Mouse (Mus musculus) hindbrain, embryonic 12.5 days (tissue): ENCODE data around the gene Ubxn4. TPM values are rescaled to one million over a fixed set of nuclear protein-coding genes. Genes with fewer than 3 reads are reported as not detected.
"Not testable (repeated sequence)": the region's sequence is repeated elsewhere in the genome, so short reads cannot be mapped to it uniquely, and the experiment has no call there.

Experiments used
- ATAC-seq: fragments of 200-750 bp; cut with Nextera tagmentation; 2 replicates; pipeline ENCODE4 v1.8.0; 2017; ENCODE audit warnings: moderate TSS enrichment; ENCODE audit not compliant: low FRiP score
- H3K27ac ChIP-seq: fragments of 300-500 bp; sonication (generic); 2 replicates; pipeline ENCODE4 v1.5.1; 2016; ENCODE audit warnings: mild to moderate bottlenecking
- H3K27me3 ChIP-seq: fragments of 300-500 bp; sonication (generic); 2 replicates; pipeline ENCODE4 v1.6.1; 2016; ENCODE audit warnings: mild to moderate bottlenecking
- H3K36me3 ChIP-seq: fragments of 300-500 bp; sonication (generic); 2 replicates; pipeline ENCODE4 v1.6.1; 2016; ENCODE audit warnings: mild to moderate bottlenecking
- H3K4me1 ChIP-seq: fragments of 300-500 bp; sonication (generic); 2 replicates; pipeline ENCODE4 v1.6.1; 2016
- H3K4me2 ChIP-seq: fragments of 300-500 bp; sonication (generic); replicated peaks from 2 replicates; pipeline ENCODE4 v1.6.1; 2016; ENCODE audit warnings: mild to moderate bottlenecking
- H3K4me3 ChIP-seq: fragments of 300-500 bp; sonication (generic); 2 replicates; pipeline ENCODE4 v1.5.1; 2016; ENCODE audit warnings: mild to moderate bottlenecking
- H3K9ac ChIP-seq: fragments of 300-500 bp; sonication (generic); 2 replicates; pipeline ENCODE4 v1.6.1; 2016; ENCODE audit warnings: mild to moderate bottlenecking, moderate library complexity
- H3K9me3 ChIP-seq: fragments of 300-500 bp; sonication (generic); replicated peaks from 2 replicates; pipeline ENCODE4 v1.6.1; 2016; ENCODE audit warnings: mild to moderate bottlenecking
- WGBS: fragments of 180-500 bp; shearing (Covaris S2); methylation state at CpG from one replicate; pipeline ENCODE4 v1.1.7; 2016; 5-methylcytosine and 5-hydroxymethylcytosine counted together
- polyA plus RNA-seq: library from polyadenylated mRNA; unstranded; fragments of >200 nt; fragmentation: Nextera tagmentation; extraction: Ambion mirVana; gene quantifications from 2 replicates; pipeline ENCODE4 v1.2.1, GENCODE M21; 2016

Gene Ubxn4
- polyA plus RNA-seq, 1 experiment from 2014 or later: 79.5 TPM

GRCm38 (mm10) chr1:128281753-128282152 lies 38.0 kb downstream of the Ubxn4 start:
- ATAC-seq: no peak
- H3K27ac ChIP-seq: no peak overlapping the region
- WGBS: 94% methylated on average over 3 of the region's 3 CpGs
- H3K4me3 ChIP-seq: no peak overlapping the region
- H3K36me3 ChIP-seq: peaks cover 52% of the 10 kb centered on the region
- no peaks in the 10 kb centered on the region for H3K9me3 ChIP-seq
- H3K4me2 ChIP-seq: no peak overlapping the region
- H3K9ac ChIP-seq: no peak overlapping the region
- no peaks in the 10 kb centered on the region for H3K4me1 ChIP-seq
- H3K27me3 ChIP-seq: no peaks in the 10 kb centered on the region

DNA sequence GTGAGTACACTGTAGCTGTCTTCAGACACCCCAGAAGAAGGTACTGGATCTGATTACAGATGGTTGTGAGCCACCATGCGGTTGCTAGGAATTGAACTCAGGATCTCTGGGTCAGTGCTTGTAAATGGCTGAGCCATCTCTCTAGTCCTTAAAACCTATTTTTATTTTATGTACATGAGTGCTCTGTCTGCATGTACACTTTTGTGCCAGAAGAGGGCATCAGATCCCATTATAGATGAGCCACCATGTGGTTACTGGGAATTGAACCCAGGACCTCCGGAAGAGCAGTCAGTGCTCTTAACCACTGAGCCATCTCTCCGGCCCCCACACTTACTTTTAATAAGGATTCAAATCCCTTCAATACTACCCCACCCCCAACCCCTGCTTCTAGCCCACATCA lies 39.2 kb downstream of the Ubxn4 start:
- H3K9ac ChIP-seq: no peak overlapping the region
- no peaks in the 10 kb centered on the region for H3K4me1 ChIP-seq
- peaks cover 40% of the 10 kb centered on the region for H3K36me3 ChIP-seq
- 99% methylated on average over 3 of the region's 3 CpGs for WGBS
- no peak overlapping the region for H3K4me3 ChIP-seq
- H3K27ac ChIP-seq: no peak overlapping the region
- no peak for ATAC-seq
- H3K27me3 ChIP-seq: no peaks in the 10 kb centered on the region
- H3K4me2 ChIP-seq: no peak overlapping the region
- H3K9me3 ChIP-seq: no peaks in the 10 kb centered on the region

- no peak overlapping the region for H3K27ac ChIP-seq
- H3K4me3 ChIP-seq: no peak overlapping the region
- no peaks in the 10 kb centered on the region for H3K4me1 ChIP-seq
- H3K4me2 ChIP-seq: no peak overlapping the region
- no peaks in the 10 kb centered on the region for H3K9me3 ChIP-seq
- no peaks in the 10 kb centered on the region for H3K27me3 ChIP-seq
- ATAC-seq: no peak
- 86% methylated on average over 8 of the region's 8 CpGs for WGBS
- H3K9ac ChIP-seq: no peak overlapping the region
- peaks cover 28% of the 10 kb centered on the region for H3K36me3 ChIP-seq
Observed at GRCm38 (mm10) chr1:128284157-128284690, 40.5 kb downstream of the Ubxn4 start.

DNA sequence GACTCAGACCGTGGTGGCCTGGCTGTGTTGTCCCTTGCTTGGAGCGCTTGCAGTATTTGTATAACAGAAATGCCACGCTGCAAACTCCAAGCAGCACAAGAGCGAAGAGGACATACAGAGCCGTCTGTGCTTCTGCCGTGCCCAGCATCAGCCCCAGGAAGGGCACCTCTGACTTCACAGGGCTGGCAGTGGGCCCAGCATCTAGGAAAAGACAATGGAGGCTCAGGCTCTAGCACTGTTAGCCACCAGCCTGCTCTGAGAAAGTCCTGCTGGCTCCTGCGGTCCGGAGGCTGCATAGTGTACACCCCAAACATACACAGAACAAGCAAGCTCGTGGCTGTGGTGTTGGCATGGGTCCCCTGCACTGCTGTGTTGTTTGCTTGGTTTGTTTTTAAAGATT lies 41.4 kb downstream of the Ubxn4 start:
- Histone ChIP-seq H3K9me3 (no peaks in the 10 kb centered on the region), H3K27ac (no peak overlapping the region), H3K4me3 (no peak overlapping the region), H3K4me1 (no peaks in the 10 kb centered on the region), H3K27me3 (no peaks in the 10 kb centered on the region), H3K9ac (no peak overlapping the region), H3K4me2 (no peak overlapping the region), H3K36me3 (peaks cover 19% of the 10 kb centered on the region)
- WGBS: 88% methylated on average over 9 of the region's 9 CpGs
- ATAC-seq: no peak

DNA sequence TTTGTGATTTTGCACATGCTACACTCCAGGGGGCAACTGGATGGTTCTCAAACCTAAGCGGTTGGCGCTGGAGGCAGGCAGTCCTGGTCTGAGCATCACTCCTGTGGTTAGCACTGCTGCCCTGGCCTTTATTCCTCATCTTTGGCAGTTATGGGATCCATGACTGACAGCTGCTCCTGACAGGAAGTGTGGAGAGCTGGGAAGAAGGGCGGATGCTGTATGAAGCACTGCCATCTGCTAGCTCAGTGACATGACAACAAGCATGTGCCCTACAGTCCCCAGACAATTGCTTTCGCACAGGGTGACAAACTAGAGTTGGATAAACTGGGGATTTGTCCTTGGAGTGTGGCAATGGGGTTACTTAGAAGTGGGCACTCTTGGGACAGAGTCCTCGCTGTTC lies 46.5 kb downstream of the Ubxn4 start:
- Histone ChIP-seq H3K27me3 (no peaks in the 10 kb centered on the region), H3K9ac (no peak overlapping the region), H3K9me3 (no peaks in the 10 kb centered on the region), H3K27ac (no peak overlapping the region), H3K36me3 (no peaks in the 10 kb centered on the region), H3K4me1 (no peaks in the 10 kb centered on the region), H3K4me2 (no peak overlapping the region), H3K4me3 (no peak overlapping the region)
- 87% methylated on average over 5 of the region's 5 CpGs for WGBS
- ATAC-seq: no peak

- no peaks in the 10 kb centered on the region for H3K27me3 ChIP-seq
- no peak overlapping the region for H3K4me2 ChIP-seq
- ATAC-seq: no peak
- no peaks in the 10 kb centered on the region for H3K36me3 ChIP-seq
- no peak overlapping the region for H3K9ac ChIP-seq
- no peak overlapping the region for H3K27ac ChIP-seq
- no peaks in the 10 kb centered on the region for H3K9me3 ChIP-seq
- no peak overlapping the region for H3K4me3 ChIP-seq
- H3K4me1 ChIP-seq: no peaks in the 10 kb centered on the region
- 93% methylated on average over 12 of the region's 12 CpGs for WGBS
Observed at GRCm38 (mm10) chr1:128293524-128293923, 49.8 kb downstream of the Ubxn4 start.

DNA sequence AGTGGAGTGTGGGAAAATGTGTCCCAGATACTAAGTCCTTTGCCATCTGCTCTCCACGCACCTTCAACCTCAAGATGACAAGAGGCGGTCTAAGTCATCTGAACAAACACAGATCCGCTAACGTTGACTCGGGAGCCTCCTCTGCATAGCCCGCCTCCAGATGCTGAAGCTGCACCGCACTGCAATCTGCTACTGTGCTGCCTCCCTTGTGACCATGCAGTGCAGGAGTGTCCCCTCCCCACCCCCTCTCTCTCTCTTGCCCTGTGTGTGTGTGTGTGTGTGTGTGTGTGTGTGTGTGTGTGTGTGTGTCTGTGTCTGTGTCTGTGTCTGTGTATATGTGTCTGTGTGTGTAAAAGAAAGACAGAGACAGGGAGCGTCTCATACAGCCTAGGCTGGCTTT lies 51.5 kb downstream of the Ubxn4 start:
- H3K9me3 ChIP-seq: no peaks in the 10 kb centered on the region
- no peaks in the 10 kb centered on the region for H3K4me1 ChIP-seq
- H3K4me3 ChIP-seq: no peak overlapping the region
- H3K9ac ChIP-seq: no peak overlapping the region
- WGBS: 67% methylated on average over 8 of the region's 8 CpGs
- no peak for ATAC-seq
- H3K4me2 ChIP-seq: no peak overlapping the region
- no peaks in the 10 kb centered on the region for H3K27me3 ChIP-seq
- no peaks in the 10 kb centered on the region for H3K36me3 ChIP-seq
- no peak overlapping the region for H3K27ac ChIP-seq

GRCm38 (mm10) chr1:128295717-128296528 lies 52.2 kb downstream of the Ubxn4 start:
- H3K36me3 ChIP-seq: no peaks in the 10 kb centered on the region

DNA sequence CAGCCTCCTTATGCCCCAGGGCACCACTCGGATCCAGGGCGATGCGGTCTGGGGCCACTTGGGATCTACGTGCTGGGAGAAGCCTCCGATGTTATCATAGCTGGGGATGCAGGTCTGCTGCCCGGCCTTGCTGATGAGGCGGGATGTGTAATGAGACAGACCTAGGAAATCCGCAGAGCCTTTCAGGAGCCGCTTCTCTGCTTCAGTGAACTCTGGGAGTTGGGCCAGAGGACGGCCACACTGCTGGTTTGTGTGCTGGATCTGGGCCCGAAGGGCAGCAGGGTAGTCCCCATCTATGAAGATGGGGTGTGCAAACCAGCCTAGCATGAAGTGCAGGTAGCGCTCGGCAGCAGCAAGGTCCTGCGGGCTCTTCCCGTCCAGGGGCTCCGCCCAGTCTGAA lies 60.1 kb downstream of the Ubxn4 start:
- H3K4me1 ChIP-seq: no peaks in the 10 kb centered on the region
- no peak overlapping the region for H3K4me3 ChIP-seq
- H3K36me3 ChIP-seq: no peaks in the 10 kb centered on the region
- no peak overlapping the region for H3K27ac ChIP-seq
- 86% methylated on average over 16 of the region's 16 CpGs for WGBS
- H3K4me2 ChIP-seq: no peak overlapping the region
- no peaks in the 10 kb centered on the region; the same call in 1 of the 2 replicates for H3K9me3 ChIP-seq
- H3K27me3 ChIP-seq: no peaks in the 10 kb centered on the region
- ATAC-seq: no peak
- no peak overlapping the region for H3K9ac ChIP-seq

More at GRCm38 (mm10) chr1:128295717-128296528, 52.2 kb downstream of the Ubxn4 start:
- ATAC-seq: no peak
- H3K9me3 ChIP-seq: no peaks in the 10 kb centered on the region
- no peaks in the 10 kb centered on the region for H3K27me3 ChIP-seq
- no peak overlapping the region for H3K4me3 ChIP-seq
- H3K4me1 ChIP-seq: no peaks in the 10 kb centered on the region
- 79% methylated on average over 5 of the region's 5 CpGs for WGBS
- no peak overlapping the region; the same call in 1 of the 2 replicates for H3K27ac ChIP-seq
- H3K4me2 ChIP-seq: no peak overlapping the region
- no peak overlapping the region for H3K9ac ChIP-seq

DNA sequence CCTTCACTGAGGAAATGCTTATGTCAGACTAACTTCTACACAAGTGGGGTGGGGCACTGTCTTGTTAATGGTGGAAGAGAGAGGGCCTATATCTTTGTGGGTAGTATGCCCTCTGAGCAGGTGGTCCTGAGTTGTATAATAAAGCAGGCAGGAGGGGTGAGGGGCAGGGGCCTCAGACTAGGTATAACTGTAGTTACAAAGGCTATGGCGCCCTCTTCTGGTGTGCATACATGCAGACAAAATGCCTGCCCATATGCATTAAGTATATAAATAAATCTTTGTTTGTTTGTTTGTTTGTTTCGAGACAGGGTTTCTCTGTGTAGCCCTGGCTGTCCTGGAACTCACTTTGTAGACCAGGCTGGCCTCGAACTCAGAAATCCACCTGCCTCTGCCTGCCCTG lies 65.3 kb downstream of the Ubxn4 start:
- WGBS: 77% methylated on average over 3 of the region's 3 CpGs
- no peak overlapping the region for H3K9ac ChIP-seq
- H3K27ac ChIP-seq: no peak overlapping the region
- H3K4me1 ChIP-seq: no peaks in the 10 kb centered on the region
- H3K4me2 ChIP-seq: no peak overlapping the region
- H3K36me3 ChIP-seq: no peaks in the 10 kb centered on the region
- no peaks in the 10 kb centered on the region for H3K9me3 ChIP-seq
- H3K27me3 ChIP-seq: no peaks in the 10 kb centered on the region
- H3K4me3 ChIP-seq: no peak overlapping the region
- no peak for ATAC-seq

GRCm38 (mm10) chr1:128314665-128315064 lies 70.9 kb downstream of the Ubxn4 start:
- no peaks in the 10 kb centered on the region for H3K36me3 ChIP-seq
- no peaks in the 10 kb centered on the region for H3K4me1 ChIP-seq
- 82% methylated on average over 4 of the region's 4 CpGs for WGBS
- H3K9ac ChIP-seq: no peak overlapping the region
- ATAC-seq: no peak
- H3K27me3 ChIP-seq: no peaks in the 10 kb centered on the region
- H3K9me3 ChIP-seq: no peaks in the 10 kb centered on the region
- H3K4me2 ChIP-seq: no peak overlapping the region
- no peak overlapping the region for H3K4me3 ChIP-seq
- no peak overlapping the region for H3K27ac ChIP-seq

DNA sequence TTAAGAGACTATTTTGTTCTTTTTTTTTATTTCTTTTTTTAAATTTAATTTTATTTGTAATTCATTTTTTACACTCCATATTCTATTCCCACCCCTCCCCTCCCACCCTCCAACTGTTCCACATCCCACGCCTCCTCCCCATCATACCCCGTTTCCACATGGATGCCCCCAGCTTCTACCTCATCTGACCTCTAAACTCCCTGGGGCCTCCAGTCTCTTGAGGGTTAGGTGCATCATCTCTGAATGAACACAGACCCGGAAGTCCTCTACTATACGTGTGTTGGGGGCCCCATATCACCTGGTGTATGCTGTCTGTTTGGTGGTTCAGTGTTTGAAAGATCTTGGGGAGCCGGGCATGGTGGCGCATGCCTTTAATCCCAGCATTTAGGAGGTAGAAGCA lies 75.5 kb downstream of the Ubxn4 start:
- H3K9ac ChIP-seq, H3K36me3 ChIP-seq, H3K4me3 ChIP-seq, H3K9me3 ChIP-seq, H3K27ac ChIP-seq, H3K4me1 ChIP-seq, H3K27me3 ChIP-seq, ATAC-seq, H3K4me2 ChIP-seq: not testable (repeated sequence)
- WGBS: 88% methylated on average over 6 of the region's 6 CpGs
